Mouse (Mus musculus): ENCODE measurements around the gene Gm45717. TPM values are rescaled to one million over a fixed set of nuclear protein-coding genes. Genes with fewer than 3 reads are reported as not detected.

Gene Gm45717
- polyA plus RNA-seq, 1 experiment from 2014 or later: not detected

- peak overlapping the region; percentile 80 for H3K9ac ChIP-seq (ENCODE audit: low read length)
- peaks cover 10% of the 10 kb centered on the region; the same call in 1 of the 2 replicates for H3K36me3 ChIP-seq (ENCODE audit: control insufficient read depth, insufficient read depth, low read length)
- no peaks in the 10 kb centered on the region for H3K9me3 ChIP-seq (ENCODE audit: control insufficient read depth, low read length)
- ATAC-seq (ENCODE audit: insufficient number of reproducible peaks, insufficient read depth, low FRiP score, low read depth): no peak
- no peaks in the 10 kb centered on the region for H3K27me3 ChIP-seq (ENCODE audit: control insufficient read depth, insufficient read depth, low read length)
- H3K4me2 ChIP-seq (ENCODE audit: low read length): peak overlapping the region; percentile 82
- peak overlapping the region in 1 of 2 experiments; percentile 89; a peak in 2 of 4 replicates for H3K27ac ChIP-seq (replicated peaks in 1 of 2; ENCODE audit: control insufficient read depth in 1 of 2, insufficient read depth in 1 of 2, low read depth in 2 of 2, low read length in 2 of 2)
- WGBS: 5% methylated on average over 9 of the region's 9 CpGs
- H3K4me1 ChIP-seq (ENCODE audit: control insufficient read depth in 2 of 2, insufficient read depth in 2 of 2, low read length in 2 of 2): peaks cover 19 to 24% of the 10 kb centered on the region in 2 experiments
- peak overlapping the region; percentile 57 to 63 for H3K4me3 ChIP-seq (ENCODE audit: control insufficient read depth in 1 of 2, insufficient read depth in 1 of 2, low read depth in 1 of 2, low read length in 2 of 2)
These were observed 1.0 kb downstream of the Gm45717 start for GRCm38 (mm10) chr7:140954733-140955071.

- ATAC-seq (ENCODE audit: insufficient number of reproducible peaks, insufficient read depth, low FRiP score, low read depth): no peak
- Histone ChIP-seq H3K4me3 (ENCODE audit: control insufficient read depth in 1 of 2, insufficient read depth in 1 of 2, low read depth in 1 of 2, low read length in 2 of 2) (peak overlapping the region; percentile 57 to 63), H3K9ac (ENCODE audit: low read length) (peak overlapping the region; percentile 80), H3K4me1 (ENCODE audit: control insufficient read depth in 2 of 2, insufficient read depth in 2 of 2, low read length in 2 of 2) (peaks cover 19 to 24% of the 10 kb centered on the region in 2 experiments), H3K27ac (replicated peaks in 1 of 2; ENCODE audit: control insufficient read depth in 1 of 2, insufficient read depth in 1 of 2, low read depth in 2 of 2, low read length in 2 of 2) (no peak overlapping the region; a peak in 1 of 4 replicates), H3K36me3 (ENCODE audit: control insufficient read depth, insufficient read depth, low read length) (peaks cover 16% of the 10 kb centered on the region), H3K4me2 (ENCODE audit: low read length) (peak overlapping the region; percentile 82), H3K9me3 (ENCODE audit: control insufficient read depth, low read length) (no peaks in the 10 kb centered on the region), H3K27me3 (ENCODE audit: control insufficient read depth, insufficient read depth, low read length) (no peaks in the 10 kb centered on the region)
- WGBS: 58% methylated on average over 15 of the region's 15 CpGs
These were observed 1.7 kb downstream of the Gm45717 start for GRCm38 (mm10) chr7:140953800-140954732.

GRCm38 (mm10) chr7:140953133-140953532, 2.6 kb downstream of the Gm45717 start:
- H3K27ac ChIP-seq (replicated peaks in 1 of 2; ENCODE audit: control insufficient read depth in 1 of 2, insufficient read depth in 1 of 2, low read depth in 2 of 2, low read length in 2 of 2): no peak overlapping the region
- H3K4me1 ChIP-seq (ENCODE audit: control insufficient read depth in 2 of 2, insufficient read depth in 2 of 2, low read length in 2 of 2): peaks cover 22 to 31% of the 10 kb centered on the region in 2 experiments
- H3K27me3 ChIP-seq (ENCODE audit: control insufficient read depth, insufficient read depth, low read length): no peaks in the 10 kb centered on the region
- H3K36me3 ChIP-seq (ENCODE audit: control insufficient read depth, insufficient read depth, low read length): peaks cover 26% of the 10 kb centered on the region
- no peaks in the 10 kb centered on the region for H3K9me3 ChIP-seq (ENCODE audit: control insufficient read depth, low read length)
- H3K4me2 ChIP-seq (ENCODE audit: low read length): peak overlapping the region; percentile 82
- H3K4me3 ChIP-seq (ENCODE audit: control insufficient read depth in 1 of 2, insufficient read depth in 1 of 2, low read depth in 1 of 2, low read length in 2 of 2): no peak overlapping the region
- peak overlapping the region; percentile 30 for H3K9ac ChIP-seq (ENCODE audit: low read length)
- 71% methylated on average over 11 of the region's 11 CpGs for WGBS
- no peak for ATAC-seq (ENCODE audit: insufficient number of reproducible peaks, insufficient read depth, low FRiP score, low read depth)

DNA sequence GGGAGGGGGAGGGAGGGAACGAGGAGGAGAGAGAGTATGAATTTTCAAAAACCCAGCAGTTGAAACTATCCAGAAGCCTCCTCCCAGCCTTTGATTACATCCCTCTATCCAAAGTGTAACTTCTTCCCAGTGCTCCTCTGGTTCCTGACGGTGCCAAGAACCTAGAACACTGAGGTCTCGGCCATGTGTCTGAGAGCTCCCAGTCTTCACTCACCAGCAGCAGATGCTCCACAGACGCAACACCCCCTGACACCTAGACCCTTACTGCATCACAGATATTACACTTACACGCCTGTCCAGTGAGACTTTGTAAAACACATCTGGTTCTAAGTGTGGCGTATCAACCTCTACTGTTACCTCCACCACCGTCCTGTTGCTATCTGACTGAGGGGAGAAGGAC, 3.3 kb downstream of the Gm45717 start:
- H3K27me3 ChIP-seq (ENCODE audit: control insufficient read depth, insufficient read depth, low read length): no peaks in the 10 kb centered on the region
- no peaks in the 10 kb centered on the region for H3K9me3 ChIP-seq (ENCODE audit: control insufficient read depth, low read length)
- WGBS: 74% methylated on average over 7 of the region's 7 CpGs
- no peak overlapping the region for H3K9ac ChIP-seq (ENCODE audit: low read length)
- H3K4me3 ChIP-seq (ENCODE audit: control insufficient read depth in 1 of 2, insufficient read depth in 1 of 2, low read depth in 1 of 2, low read length in 2 of 2): no peak overlapping the region
- H3K4me1 ChIP-seq (ENCODE audit: control insufficient read depth in 2 of 2, insufficient read depth in 2 of 2, low read length in 2 of 2): peaks cover 27 to 32% of the 10 kb centered on the region in 2 experiments
- no peak overlapping the region for H3K4me2 ChIP-seq (ENCODE audit: low read length)
- H3K27ac ChIP-seq (replicated peaks in 1 of 2; ENCODE audit: control insufficient read depth in 1 of 2, insufficient read depth in 1 of 2, low read depth in 2 of 2, low read length in 2 of 2): no peak overlapping the region
- peaks cover 32% of the 10 kb centered on the region for H3K36me3 ChIP-seq (ENCODE audit: control insufficient read depth, insufficient read depth, low read length)
- ATAC-seq (ENCODE audit: insufficient number of reproducible peaks, insufficient read depth, low FRiP score, low read depth): no peak

- WGBS: 69% methylated on average over 6 of the region's 6 CpGs
- peak overlapping the region in 1 of 2 experiments; percentile 39; a peak in 1 of 4 replicates for H3K27ac ChIP-seq (replicated peaks in 1 of 2; ENCODE audit: control insufficient read depth in 1 of 2, insufficient read depth in 1 of 2, low read depth in 2 of 2, low read length in 2 of 2)
- H3K27me3 ChIP-seq (ENCODE audit: control insufficient read depth, insufficient read depth, low read length): no peaks in the 10 kb centered on the region
- H3K4me2 ChIP-seq (ENCODE audit: low read length): no peak overlapping the region
- peaks cover 38% of the 10 kb centered on the region for H3K36me3 ChIP-seq (ENCODE audit: control insufficient read depth, insufficient read depth, low read length)
- ATAC-seq (ENCODE audit: insufficient number of reproducible peaks, insufficient read depth, low FRiP score, low read depth): no peak
- H3K9me3 ChIP-seq (ENCODE audit: control insufficient read depth, low read length): no peaks in the 10 kb centered on the region
- H3K9ac ChIP-seq (ENCODE audit: low read length): no peak overlapping the region
- H3K4me1 ChIP-seq (ENCODE audit: control insufficient read depth in 2 of 2, insufficient read depth in 2 of 2, low read length in 2 of 2): peaks cover 33 to 36% of the 10 kb centered on the region in 2 experiments
- no peak overlapping the region for H3K4me3 ChIP-seq (ENCODE audit: control insufficient read depth in 1 of 2, insufficient read depth in 1 of 2, low read depth in 1 of 2, low read length in 2 of 2)
These were observed 4.0 kb downstream of the Gm45717 start for GRCm38 (mm10) chr7:140951765-140952164.

- ATAC-seq (ENCODE audit: insufficient number of reproducible peaks, insufficient read depth, low FRiP score, low read depth): no peak
- H3K4me3 ChIP-seq (ENCODE audit: control insufficient read depth in 1 of 2, insufficient read depth in 1 of 2, low read depth in 1 of 2, low read length in 2 of 2): no peak overlapping the region
- H3K4me2 ChIP-seq (ENCODE audit: low read length): no peak overlapping the region; the same call in 1 of the 2 replicates
- peak overlapping the region; percentile 39 to 63 for H3K27ac ChIP-seq (replicated peaks in 1 of 2; ENCODE audit: control insufficient read depth in 1 of 2, insufficient read depth in 1 of 2, low read depth in 2 of 2, low read length in 2 of 2)
- H3K9ac ChIP-seq (ENCODE audit: low read length): no peak overlapping the region
- peaks cover 30 to 43% of the 10 kb centered on the region in 2 experiments for H3K4me1 ChIP-seq (ENCODE audit: control insufficient read depth in 2 of 2, insufficient read depth in 2 of 2, low read length in 2 of 2)
- 50% methylated on average over 8 of the region's 8 CpGs for WGBS
- peaks cover 45% of the 10 kb centered on the region for H3K36me3 ChIP-seq (ENCODE audit: control insufficient read depth, insufficient read depth, low read length)
- H3K27me3 ChIP-seq (ENCODE audit: control insufficient read depth, insufficient read depth, low read length): no peaks in the 10 kb centered on the region
- H3K9me3 ChIP-seq (ENCODE audit: control insufficient read depth, low read length): no peaks in the 10 kb centered on the region
These were observed 4.7 kb downstream of the Gm45717 start for GRCm38 (mm10) chr7:140951051-140951450.

- peaks cover 55% of the 10 kb centered on the region for H3K36me3 ChIP-seq (ENCODE audit: control insufficient read depth, insufficient read depth, low read length)
- H3K27me3 ChIP-seq (ENCODE audit: control insufficient read depth, insufficient read depth, low read length): no peaks in the 10 kb centered on the region
- H3K4me2 ChIP-seq (ENCODE audit: low read length): no peak within 1 kb of the TSS; the same call in 1 of the 2 replicates
- no peak within 1 kb of the TSS for H3K4me3 ChIP-seq (ENCODE audit: control insufficient read depth in 1 of 2, insufficient read depth in 1 of 2, low read depth in 1 of 2, low read length in 2 of 2)
- no peak for ATAC-seq (ENCODE audit: insufficient number of reproducible peaks, insufficient read depth, low FRiP score, low read depth)
- peaks cover 29 to 43% of the 10 kb centered on the region in 2 experiments for H3K4me1 ChIP-seq (ENCODE audit: control insufficient read depth in 2 of 2, insufficient read depth in 2 of 2, low read length in 2 of 2)
- H3K27ac ChIP-seq (replicated peaks in 1 of 2; ENCODE audit: control insufficient read depth in 1 of 2, insufficient read depth in 1 of 2, low read depth in 2 of 2, low read length in 2 of 2): peak within 1 kb of the TSS; percentile 39 to 63
- 85% methylated on average over 16 of the region's 16 CpGs for WGBS
- H3K9ac ChIP-seq (ENCODE audit: low read length): no peak within 1 kb of the TSS
- H3K9me3 ChIP-seq (ENCODE audit: control insufficient read depth, low read length): no peaks in the 10 kb centered on the region
These were observed 5.8 kb downstream of the Gm45717 start, which contains the start of gene Ifitm5 for GRCm38 (mm10) chr7:140949824-140950530. Gene Ifitm5, minus strand, starts transcription at chr7:140950291.
